Mouse (Mus musculus) intestine, embryonic 14.5 days (tissue): Measurements from ENCODE around the gene Vwa2. TPM values are rescaled to one million over a fixed set of nuclear protein-coding genes. Genes with fewer than 3 reads are reported as not detected.

Experiments
- ATAC-seq: fragments of 200-750 bp; cut with Nextera tagmentation; replicated peaks from 2 replicates; pipeline ENCODE4 v1.8.0; 2017; ENCODE audit warnings: low read depth, moderate number of reproducible peaks, moderate TSS enrichment, moderate library complexity; ENCODE audit not compliant: low FRiP score, low TSS enrichment
- DNase-seq: peaks from one replicate; pipeline ENCODE4 v3.0.0-alpha.2; 2018; ENCODE audit warnings: low spot score
- H3K27ac ChIP-seq: fragments of 300-500 bp; sonication (generic); 2 replicates; pipeline ENCODE4 v1.5.1; 2014; ENCODE audit warnings: low read depth, mild to moderate bottlenecking, control low read depth
- H3K27me3 ChIP-seq: fragments of 300-500 bp; sonication (generic); replicated peaks from 2 replicates; pipeline ENCODE4 v1.6.1; 2014; ENCODE audit warnings: low read length, control low read depth; ENCODE audit not compliant: control insufficient read depth, insufficient read depth
- H3K36me3 ChIP-seq: fragments of 300-500 bp; sonication (generic); 2 replicates; pipeline ENCODE4 v1.6.1; 2014; ENCODE audit warnings: low read length, control low read depth; ENCODE audit not compliant: control insufficient read depth, insufficient read depth
- H3K4me1 ChIP-seq: fragments of 300-500 bp; sonication (generic); replicated peaks from 2 replicates; pipeline ENCODE4 v1.6.1; 2014; ENCODE audit warnings: low read length, control low read depth, mixed read lengths; ENCODE audit not compliant: control insufficient read depth, insufficient read depth
- H3K4me2 ChIP-seq: fragments of 300-500 bp; sonication (generic); 2 replicates; pipeline ENCODE4 v1.6.1; 2014; ENCODE audit warnings: low read length
- H3K4me3 ChIP-seq: fragments of 300-500 bp; sonication (generic); 2 replicates; pipeline ENCODE4 v1.5.1; 2014; ENCODE audit warnings: low read depth, low read length, control low read depth, mixed read lengths
- H3K9ac ChIP-seq: fragments of 300-500 bp; sonication (generic); 2 replicates; pipeline ENCODE4 v1.6.1; 2014; ENCODE audit warnings: mild to moderate bottlenecking, low read length
- H3K9me3 ChIP-seq: fragments of 300-500 bp; sonication (generic); 2 replicates; pipeline ENCODE4 v1.6.1; 2016; ENCODE audit warnings: low read length, control low read depth; ENCODE audit not compliant: control insufficient read depth
- WGBS: fragments of 180-500 bp; shearing (Covaris S2); extraction: QIAGEN DNeasy Blood & Tissue Kit; methylation state at CpG from one replicate; pipeline ENCODE4 v1.1.7; 2014; 5-methylcytosine and 5-hydroxymethylcytosine counted together
- polyA plus RNA-seq: library from polyadenylated mRNA; unstranded; fragments of >200 nt; fragmentation: Nextera tagmentation; extraction: Ambion mirVana; gene quantifications from 2 replicates; pipeline ENCODE4 v1.2.1, GENCODE M21; 2014

Gene Vwa2
- 1.8 and 2.1 TPM in 2 replicates for polyA plus RNA-seq

GRCm38 (mm10) chr19:56873816-56874600 is at the start of gene Vwa2:
TSS of gene Vwa2 (plus strand) at chr19:56874249.
- WGBS: 3% methylated on average over 57 of the region's 71 CpGs
- Histone ChIP-seq H3K9me3 (no peaks in the 10 kb centered on the region), H3K4me3 (peak within 1 kb of the TSS; percentile 46), H3K9ac (peak within 1 kb of the TSS; percentile 37), H3K36me3 (no peaks in the 10 kb centered on the region), H3K27me3 (peaks cover 44% of the 10 kb centered on the region), H3K4me1 (peaks cover 13% of the 10 kb centered on the region), H3K27ac (no peak within 1 kb of the TSS), H3K4me2 (peak within 1 kb of the TSS; percentile 94)
- DNase-seq (peak; percentile 74), ATAC-seq (peak; percentile 66)

- peak within 1 kb of the TSS; percentile 42 for H3K4me2 ChIP-seq
- no peak for ATAC-seq
- H3K27me3 ChIP-seq: no peaks in the 10 kb centered on the region
- H3K4me1 ChIP-seq: peaks cover 3% of the 10 kb centered on the region; the same call in 1 of the 2 replicates
- 0 out of 2 replicates have a peak within 1 kb of the TSS, but pooled peaks have one; percentile 10 for H3K9ac ChIP-seq
- no peak within 1 kb of the TSS for H3K27ac ChIP-seq
- peak; percentile 67 for DNase-seq
- 58% methylated on average over 44 of the region's 44 CpGs for WGBS
- no peak within 1 kb of the TSS; the same call in 1 of the 2 replicates for H3K4me3 ChIP-seq
- H3K36me3 ChIP-seq: no peaks in the 10 kb centered on the region
- H3K9me3 ChIP-seq: no peaks in the 10 kb centered on the region
Observed at GRCm38 (mm10) chr19:56826047-56826631, 47.9 kb upstream of the Vwa2 start, which contains the start of gene Tdrd1. TSS of gene Tdrd1 (plus strand) at chr19:56826209.

DNA sequence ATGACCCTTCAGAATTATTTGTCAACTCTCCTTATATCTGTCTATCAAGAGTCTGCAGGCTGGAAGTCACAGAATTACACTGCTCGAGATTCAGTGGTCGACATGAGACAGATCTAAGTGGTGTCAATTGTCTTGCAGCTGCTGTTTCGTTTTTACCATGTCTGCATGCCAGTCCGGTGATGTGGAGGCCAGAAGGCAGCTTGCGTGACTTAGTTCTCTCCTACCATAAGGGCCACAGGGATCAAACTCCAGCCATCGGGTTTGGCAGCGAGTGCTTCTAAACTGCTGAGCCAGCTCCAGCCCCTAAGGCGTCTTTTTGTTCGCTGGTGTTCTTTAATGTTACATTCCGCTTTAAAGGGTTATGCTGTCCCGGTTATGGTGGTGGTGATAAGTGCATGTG is 45.7 kb upstream of the Vwa2 start:
- Histone ChIP-seq H3K9me3 (no peaks in the 10 kb centered on the region), H3K36me3 (no peaks in the 10 kb centered on the region), H3K4me1 (no peaks in the 10 kb centered on the region), H3K27ac (no peak overlapping the region), H3K4me2 (no peak overlapping the region), H3K27me3 (no peaks in the 10 kb centered on the region), H3K9ac (no peak overlapping the region), H3K4me3 (no peak overlapping the region)
- ATAC-seq (no peak), DNase-seq (no peak)
- WGBS: 83% methylated on average over 11 of the region's 11 CpGs

DNA sequence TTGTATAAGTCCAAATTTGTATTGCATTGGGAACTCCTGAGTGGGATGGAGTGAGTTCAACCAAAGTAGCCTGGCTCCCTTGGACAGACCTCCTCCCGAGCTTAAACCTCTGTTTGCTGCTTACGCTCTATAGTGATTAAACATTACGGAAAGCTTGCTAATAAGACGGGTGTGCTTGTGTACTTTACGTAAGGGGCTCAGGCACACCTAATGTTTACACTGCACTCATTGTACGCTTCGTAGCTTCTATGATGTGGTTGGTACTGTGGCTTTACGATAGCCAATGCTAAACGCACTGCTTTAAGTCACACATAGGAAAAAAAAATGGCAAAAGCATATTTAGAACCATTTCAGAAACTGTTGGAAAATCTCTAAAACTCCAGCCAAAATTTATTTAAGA is 44.8 kb upstream of the Vwa2 start:
- Histone ChIP-seq H3K4me1 (no peaks in the 10 kb centered on the region), H3K9me3 (no peaks in the 10 kb centered on the region), H3K4me2 (no peak overlapping the region), H3K27ac (no peak overlapping the region), H3K27me3 (no peaks in the 10 kb centered on the region), H3K4me3 (no peak overlapping the region), H3K9ac (no peak overlapping the region), H3K36me3 (no peaks in the 10 kb centered on the region)
- 64% methylated on average over 9 of the region's 9 CpGs for WGBS
- DNase-seq: no peak
- ATAC-seq: no peak

DNA sequence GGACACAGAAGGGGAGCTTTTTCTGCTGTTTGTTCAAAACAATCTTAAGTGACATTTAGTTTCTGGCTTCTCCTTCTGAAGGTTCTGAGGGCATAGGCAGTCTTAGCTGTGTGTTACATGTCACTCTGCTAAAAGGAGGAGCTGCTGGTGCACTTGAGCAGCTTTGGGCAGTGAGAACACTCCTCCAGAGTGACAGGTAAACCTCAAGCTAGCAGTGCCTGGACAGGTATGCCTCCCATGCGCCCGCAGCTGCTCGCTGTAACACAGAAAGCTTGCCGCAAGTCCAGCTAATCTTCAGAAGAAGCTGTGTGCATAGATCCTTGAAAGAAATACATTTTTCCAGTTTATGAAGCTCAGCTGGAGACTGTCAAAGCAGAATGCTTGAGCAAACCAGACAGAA is 43.9 kb upstream of the Vwa2 start:
- no peaks in the 10 kb centered on the region for H3K27me3 ChIP-seq
- H3K4me2 ChIP-seq: no peak overlapping the region
- DNase-seq: no peak
- no peak overlapping the region for H3K4me3 ChIP-seq
- 82% methylated on average over 4 of the region's 4 CpGs for WGBS
- H3K36me3 ChIP-seq: no peaks in the 10 kb centered on the region
- no peaks in the 10 kb centered on the region for H3K4me1 ChIP-seq
- ATAC-seq: no peak
- no peak overlapping the region for H3K27ac ChIP-seq
- H3K9me3 ChIP-seq: no peaks in the 10 kb centered on the region
- no peak overlapping the region for H3K9ac ChIP-seq

GRCm38 (mm10) chr19:56835340-56835739 is 38.7 kb upstream of the Vwa2 start:
- no peak overlapping the region for H3K27ac ChIP-seq
- no peak overlapping the region for H3K9ac ChIP-seq
- 67% methylated on average over 9 of the region's 9 CpGs for whole genome bisulfite sequencing
- H3K9me3 ChIP-seq: no peaks in the 10 kb centered on the region
- H3K36me3 ChIP-seq: no peaks in the 10 kb centered on the region
- H3K4me3 ChIP-seq: no peak overlapping the region
- H3K4me1 ChIP-seq: peaks cover 9% of the 10 kb centered on the region; the same call in 1 of the 2 replicates
- ATAC-seq (no peak), DNase-seq (peak; percentile 61)
- H3K4me2 ChIP-seq: no peak overlapping the region
- H3K27me3 ChIP-seq: no peaks in the 10 kb centered on the region

- H3K27me3 ChIP-seq: no peaks in the 10 kb centered on the region
- ATAC-seq: no peak
- no peak overlapping the region; the same call in 1 of the 2 replicates for H3K27ac ChIP-seq
- no peak overlapping the region for H3K9ac ChIP-seq
- H3K36me3 ChIP-seq: no peaks in the 10 kb centered on the region
- no peaks in the 10 kb centered on the region for H3K9me3 ChIP-seq
- no peak overlapping the region for H3K4me3 ChIP-seq
- DNase-seq: no peak
- 66% methylated on average over 17 of the region's 17 CpGs for WGBS
- peaks cover 9% of the 10 kb centered on the region; the same call in 1 of the 2 replicates for H3K4me1 ChIP-seq
- H3K4me2 ChIP-seq: no peak overlapping the region
Observed at GRCm38 (mm10) chr19:56838942-56839706, 34.9 kb upstream of the Vwa2 start.

GRCm38 (mm10) chr19:56842974-56843373 is 31.1 kb upstream of the Vwa2 start:
- Histone ChIP-seq H3K36me3 (no peaks in the 10 kb centered on the region), H3K9ac (no peak overlapping the region), H3K4me1 (0 out of 2 replicates have a peak, but pooled peaks cover 4% of the 10 kb centered on the region), H3K4me2 (no peak overlapping the region), H3K27ac (no peak overlapping the region), H3K9me3 (no peaks in the 10 kb centered on the region), H3K27me3 (no peaks in the 10 kb centered on the region), H3K4me3 (no peak overlapping the region)
- no peak for DNase-seq
- no peak for ATAC-seq
- 78% methylated on average over 12 of the region's 12 CpGs for WGBS
